Mouse (Mus musculus) heart, embryonic 12.5 days (tissue): ENCODE results near the gene Prox1. TPM values are rescaled to one million over a fixed set of nuclear protein-coding genes. Genes with fewer than 3 reads are reported as not detected.

ENCODE experiments used
- ATAC-seq: fragments of 200-750 bp; cut with Nextera tagmentation; 2 replicates; pipeline ENCODE4 v1.8.0; 2017; ENCODE audit warnings: moderate TSS enrichment, moderate library complexity; ENCODE audit not compliant: insufficient number of reproducible peaks, low FRiP score
- H3K27ac ChIP-seq: fragments of 300-500 bp; sonication (generic); 2 replicates; pipeline ENCODE4 v1.5.1; 2016; ENCODE audit warnings: mild to moderate bottlenecking, moderate library complexity; ENCODE audit not compliant: poor library complexity, severe bottlenecking
- H3K27me3 ChIP-seq: fragments of 300-500 bp; sonication (generic); replicated peaks from 2 replicates; pipeline ENCODE4 v1.6.1; 2016; ENCODE audit warnings: mild to moderate bottlenecking, moderate library complexity
- H3K36me3 ChIP-seq: fragments of 300-500 bp; sonication (generic); 2 replicates; pipeline ENCODE4 v1.6.1; 2016; ENCODE audit warnings: mild to moderate bottlenecking, moderate library complexity
- H3K4me1 ChIP-seq: fragments of 300-500 bp; sonication (generic); replicated peaks from 2 replicates; pipeline ENCODE4 v1.6.1; 2016; ENCODE audit warnings: mild to moderate bottlenecking
- H3K4me2 ChIP-seq: fragments of 300-500 bp; sonication (generic); 2 replicates; pipeline ENCODE4 v1.6.1; 2016; ENCODE audit warnings: mild to moderate bottlenecking, moderate library complexity
- H3K4me3 ChIP-seq: fragments of 300-500 bp; sonication (generic); 2 replicates; pipeline ENCODE4 v1.5.1; 2016; ENCODE audit warnings: mild to moderate bottlenecking
- H3K9ac ChIP-seq: fragments of 300-500 bp; sonication (generic); 2 replicates; pipeline ENCODE4 v1.6.1; 2016; ENCODE audit warnings: mild to moderate bottlenecking, moderate library complexity
- H3K9me3 ChIP-seq: fragments of 300-500 bp; sonication (generic); replicated peaks from 2 replicates; pipeline ENCODE4 v1.6.1; 2016; ENCODE audit warnings: mild to moderate bottlenecking, moderate library complexity
- WGBS: fragments of 180-500 bp; shearing (Covaris S2); methylation state at CpG from one replicate; pipeline ENCODE4 v1.1.7; 2016; 5-methylcytosine and 5-hydroxymethylcytosine counted together
- polyA plus RNA-seq: library from polyadenylated mRNA; unstranded; fragments of >200 nt; fragmentation: Nextera tagmentation; extraction: Ambion mirVana; gene quantifications from 2 replicates; pipeline ENCODE4 v1.2.1, GENCODE M21; 2016

The Prox1 gene
- polyA plus RNA-seq, 1 experiment from 2014 or later = 26.5 TPM

- peak overlapping the region; percentile 94 for H3K27ac ChIP-seq
- no peak for ATAC-seq
- peaks cover 31% of the 10 kb centered on the region for H3K36me3 ChIP-seq
- no peaks in the 10 kb centered on the region for H3K27me3 ChIP-seq
- H3K9me3 ChIP-seq = no peaks in the 10 kb centered on the region
- peaks cover 58% of the 10 kb centered on the region for H3K4me1 ChIP-seq
- H3K9ac ChIP-seq = no peak overlapping the region
- no peak overlapping the region for H3K4me3 ChIP-seq
- 19% methylated on average over 9 of the region's 9 CpGs for WGBS
- no peak overlapping the region for H3K4me2 ChIP-seq
Measured at GRCm38 (mm10) chr1:190143593-190143992, 26.9 kb downstream of the Prox1 start.

GRCm38 (mm10) chr1:190142584-190142983 is 27.9 kb downstream of the Prox1 start:
- Histone ChIP-seq H3K4me1 (peaks cover 49% of the 10 kb centered on the region), H3K9me3 (no peaks in the 10 kb centered on the region), H3K4me3 (no peak overlapping the region), H3K36me3 (peaks cover 40% of the 10 kb centered on the region), H3K4me2 (no peak overlapping the region), H3K27me3 (no peaks in the 10 kb centered on the region), H3K9ac (no peak overlapping the region), H3K27ac (peak overlapping the region; percentile 94)
- 29% methylated on average over 4 of the region's 4 CpGs for WGBS
- ATAC-seq = no peak; the same call in 1 of the 2 replicates

GRCm38 (mm10) chr1:190140519-190140918 is 30.0 kb downstream of the Prox1 start:
- peaks cover 40% of the 10 kb centered on the region for H3K36me3 ChIP-seq
- no peaks in the 10 kb centered on the region for H3K9me3 ChIP-seq
- no peaks in the 10 kb centered on the region for H3K27me3 ChIP-seq
- H3K4me3 ChIP-seq = no peak overlapping the region
- ATAC-seq = no peak
- H3K27ac ChIP-seq = no peak overlapping the region
- H3K4me2 ChIP-seq = no peak overlapping the region
- peaks cover 42% of the 10 kb centered on the region for H3K4me1 ChIP-seq
- 65% methylated on average over 6 of the region's 6 CpGs for WGBS
- no peak overlapping the region for H3K9ac ChIP-seq

- Histone ChIP-seq H3K36me3 (peaks cover 46% of the 10 kb centered on the region), H3K27ac (no peak overlapping the region), H3K27me3 (no peaks in the 10 kb centered on the region), H3K4me1 (peaks cover 38% of the 10 kb centered on the region), H3K9ac (no peak overlapping the region), H3K9me3 (no peaks in the 10 kb centered on the region), H3K4me3 (no peak overlapping the region), H3K4me2 (no peak overlapping the region)
- 78% methylated on average over 13 of the region's 13 CpGs for WGBS
- no peak for ATAC-seq
Measured at GRCm38 (mm10) chr1:190139711-190140405, 30.7 kb downstream of the Prox1 start.

GRCm38 (mm10) chr1:190137943-190138342 is 32.6 kb downstream of the Prox1 start:
- H3K27me3 ChIP-seq = no peaks in the 10 kb centered on the region
- peaks cover 26% of the 10 kb centered on the region for H3K4me1 ChIP-seq
- H3K36me3 ChIP-seq = peaks cover 58% of the 10 kb centered on the region
- H3K9me3 ChIP-seq = no peaks in the 10 kb centered on the region
- ATAC-seq = no peak
- no peak overlapping the region for H3K9ac ChIP-seq
- 84% methylated on average over 10 of the region's 10 CpGs for WGBS
- H3K27ac ChIP-seq = no peak overlapping the region
- H3K4me3 ChIP-seq = no peak overlapping the region
- no peak overlapping the region for H3K4me2 ChIP-seq

- Histone ChIP-seq H3K36me3 (peaks cover 39% of the 10 kb centered on the region), H3K9me3 (no peaks in the 10 kb centered on the region), H3K4me1 (peaks cover 48% of the 10 kb centered on the region), H3K4me2 (no peak overlapping the region), H3K27me3 (no peaks in the 10 kb centered on the region), H3K9ac (no peak overlapping the region), H3K4me3 (no peak overlapping the region), H3K27ac (peak overlapping the region; percentile 36; the same call in 1 of the 2 replicates)
- no peak for ATAC-seq
- 50% methylated on average over 4 of the region's 4 CpGs for WGBS
Measured at GRCm38 (mm10) chr1:190132897-190133296, 37.6 kb downstream of the Prox1 start.

GRCm38 (mm10) chr1:190130888-190131287 is 39.6 kb downstream of the Prox1 start:
- no peak for ATAC-seq
- Histone ChIP-seq H3K27me3 (no peaks in the 10 kb centered on the region), H3K9ac (no peak overlapping the region; the same call in 1 of the 2 replicates), H3K4me3 (no peak overlapping the region), H3K9me3 (no peaks in the 10 kb centered on the region), H3K4me1 (peaks cover 63% of the 10 kb centered on the region), H3K36me3 (peaks cover 33% of the 10 kb centered on the region), H3K4me2 (no peak overlapping the region), H3K27ac (0 out of 2 replicates have a peak overlapping the region, but pooled peaks have one; percentile 32)
- 68% methylated on average over 4 of the region's 4 CpGs for WGBS

- H3K27ac ChIP-seq = peak overlapping the region; percentile 98
- WGBS = 54% methylated on average over 7 of the region's 7 CpGs
- H3K27me3 ChIP-seq = no peaks in the 10 kb centered on the region
- peaks cover 70% of the 10 kb centered on the region for H3K4me1 ChIP-seq
- H3K4me2 ChIP-seq = no peak overlapping the region
- no peak overlapping the region for H3K4me3 ChIP-seq
- no peaks in the 10 kb centered on the region for H3K9me3 ChIP-seq
- no peak overlapping the region for H3K9ac ChIP-seq
- H3K36me3 ChIP-seq = peaks cover 30% of the 10 kb centered on the region
- no peak for ATAC-seq
Measured at GRCm38 (mm10) chr1:190129553-190129952, 41.0 kb downstream of the Prox1 start.

GRCm38 (mm10) chr1:190128674-190129322 is 41.7 kb downstream of the Prox1 start:
- Histone ChIP-seq H3K9ac (peak overlapping the region; percentile 47; the same call in 1 of the 2 replicates), H3K36me3 (peaks cover 26% of the 10 kb centered on the region), H3K4me2 (peak overlapping the region; percentile 16; the same call in 1 of the 2 replicates), H3K4me1 (peaks cover 70% of the 10 kb centered on the region), H3K27me3 (no peaks in the 10 kb centered on the region), H3K4me3 (no peak overlapping the region), H3K27ac (peak overlapping the region; percentile 98), H3K9me3 (no peaks in the 10 kb centered on the region)
- ATAC-seq = 0 out of 2 replicates have a peak, but pooled peaks have one; percentile 34
- WGBS = 45% methylated on average over 12 of the region's 12 CpGs

- no peak overlapping the region for H3K4me3 ChIP-seq
- WGBS = 42% methylated on average over 5 of the region's 5 CpGs
- H3K4me1 ChIP-seq = peaks cover 69% of the 10 kb centered on the region
- peaks cover 28% of the 10 kb centered on the region for H3K36me3 ChIP-seq
- no peaks in the 10 kb centered on the region for H3K27me3 ChIP-seq
- H3K27ac ChIP-seq = peak overlapping the region; percentile 98
- ATAC-seq = 0 out of 2 replicates have a peak, but pooled peaks have one; percentile 30
- peak overlapping the region; percentile 54; the same call in 1 of the 2 replicates for H3K9ac ChIP-seq
- H3K9me3 ChIP-seq = no peaks in the 10 kb centered on the region
- H3K4me2 ChIP-seq = peak overlapping the region; percentile 6; the same call in 1 of the 2 replicates
Measured at GRCm38 (mm10) chr1:190127878-190128277, 42.6 kb downstream of the Prox1 start.

GRCm38 (mm10) chr1:190127163-190127795 is 43.2 kb downstream of the Prox1 start:
- 42% methylated on average over 6 of the region's 6 CpGs for WGBS
- Histone ChIP-seq H3K4me3 (no peak overlapping the region), H3K9ac (peak overlapping the region; percentile 54; the same call in 1 of the 2 replicates), H3K27me3 (no peaks in the 10 kb centered on the region), H3K27ac (peak overlapping the region; percentile 98), H3K36me3 (peaks cover 31% of the 10 kb centered on the region), H3K4me2 (peak overlapping the region; percentile 6; the same call in 1 of the 2 replicates), H3K4me1 (peaks cover 65% of the 10 kb centered on the region), H3K9me3 (no peaks in the 10 kb centered on the region)
- ATAC-seq = 0 out of 2 replicates have a peak, but pooled peaks have one; percentile 7
